Mouse (Mus musculus): ENCODE results near the gene Pdlim1. TPM values are rescaled to one million over a fixed set of nuclear protein-coding genes. Genes with fewer than 3 reads are reported as not detected.

Gene Pdlim1
- polyA plus RNA-seq (2021; fragmentation: Nextera tagmentation), result 16.2 and 22.2 TPM in 2 replicates
- long read RNA-seq, experiment 1, transcript Pdlim1-201 (7 exons, 2,571 nt), result major isoform, 34 of 38 reads
- long read RNA-seq, experiment 1, partial matches to known transcripts, result 2 of 38 reads
- long read RNA-seq, experiment 1, other reads (novel, unspliced or antisense), result 2 of 38 reads
- long read RNA-seq, experiment 2, transcript Pdlim1-201 (7 exons, 2,571 nt), result major isoform, 17 of 26 reads
- long read RNA-seq, experiment 2, partial matches to known transcripts, result 3 of 26 reads
- long read RNA-seq, experiment 2, other reads (novel, unspliced or antisense), result 6 of 26 reads

GRCm38 (mm10) chr19:40271308-40271892 lies at the start of gene Pdlim1:
Gene Pdlim1, minus strand, starts transcription at chr19:40271842.

GRCm38 (mm10) chr19:40187160-40187559 lies 84.5 kb downstream of the Pdlim1 start, which contains the start of gene Cyp2c70:
Gene Cyp2c70, minus strand, starts transcription at chr19:40187333.

Other genes starting within 250 kb of the Pdlim1 start
- gene Cyp2c54, start 198.0 kb downstream of the Pdlim1 start, polyA plus RNA-seq (2021; fragmentation: Nextera tagmentation), result not detected in 2 replicates
- gene Cyp2c50, start 182.2 kb downstream of the Pdlim1 start, polyA plus RNA-seq (2021; fragmentation: Nextera tagmentation), result not detected in 2 replicates
- gene Cyp2c70, start 84.5 kb downstream of the Pdlim1 start, polyA plus RNA-seq (2021; fragmentation: Nextera tagmentation), result not detected in 2 replicates
- gene Sorbs1, start 241.9 kb upstream of the Pdlim1 start, polyA plus RNA-seq (2021; fragmentation: Nextera tagmentation), result 52.6 and 62.7 TPM in 2 replicates